Mouse (Mus musculus) cerebellum, postnatal 4 days (tissue): ENCODE measurements around the gene Isy1.
A peak's percentile ranks its signal among the peaks of the same experiment; 100 is the strongest.

Experiments
- DNase-seq, 2 experiments: peaks; one replicate each; pipeline ENCODE4 v3.0.0; 2022; ENCODE audit warnings: low spot score in 2 of 2, mixed read lengths in 1 of 2

Gene Isy1

DNA sequence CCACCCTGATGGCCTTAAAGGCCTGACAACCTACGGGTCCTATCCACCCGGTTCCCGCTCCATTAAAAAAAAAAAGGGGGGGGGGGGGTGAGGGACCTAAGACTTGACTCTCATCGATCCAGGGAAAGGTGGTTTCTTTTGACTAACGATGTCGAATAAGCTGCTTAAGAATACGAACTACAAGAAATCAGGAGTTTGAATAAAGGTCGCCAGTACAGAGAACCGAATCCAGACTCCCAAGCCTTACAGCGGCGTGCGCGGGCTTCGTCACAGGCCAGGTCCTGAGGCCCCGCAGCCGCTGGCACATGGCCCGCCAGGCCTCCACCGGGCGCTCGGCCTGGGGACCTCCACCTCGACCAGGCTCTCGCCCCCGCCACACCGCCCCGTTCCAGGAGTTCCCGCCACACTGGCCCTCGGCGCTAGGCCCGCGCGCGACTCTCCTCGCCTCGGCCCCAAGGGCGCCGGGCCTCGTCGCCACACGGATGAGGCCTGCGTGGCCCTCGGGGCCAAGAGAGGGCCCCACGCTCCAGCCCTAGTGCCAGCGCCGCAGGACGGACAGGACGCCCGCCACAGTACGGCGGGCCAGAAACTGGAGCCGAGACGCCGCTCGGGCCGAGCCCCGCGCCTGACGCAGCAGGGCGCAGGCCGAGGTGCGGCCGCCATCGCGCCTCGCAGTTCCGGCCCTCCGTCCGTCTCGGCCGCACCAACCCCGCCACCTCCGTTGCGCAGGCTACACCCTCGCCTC, 11.7 kb upstream of the Isy1 start:
- DNase-seq = peak in 1 of 2 experiments; percentile 59

DNA sequence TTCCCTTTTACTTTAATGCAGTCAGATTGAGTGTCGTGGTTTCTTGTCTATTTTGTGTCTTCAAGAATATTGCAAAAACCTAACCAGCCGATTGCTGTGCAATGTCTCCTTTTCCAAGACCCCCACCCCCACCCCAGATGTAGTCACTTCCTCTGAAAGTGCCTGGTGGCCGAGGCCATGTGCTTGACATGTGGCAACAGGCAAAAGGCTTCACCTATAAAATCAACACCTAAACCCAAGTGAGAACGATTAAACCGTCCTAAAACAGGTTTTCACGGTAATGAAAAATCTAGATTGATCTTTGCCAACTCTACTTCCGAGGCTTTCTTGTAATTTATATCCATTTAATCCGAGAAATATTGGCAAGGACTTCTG, 11.2 kb upstream of the Isy1 start:
- DNase-seq = no peak

DNA sequence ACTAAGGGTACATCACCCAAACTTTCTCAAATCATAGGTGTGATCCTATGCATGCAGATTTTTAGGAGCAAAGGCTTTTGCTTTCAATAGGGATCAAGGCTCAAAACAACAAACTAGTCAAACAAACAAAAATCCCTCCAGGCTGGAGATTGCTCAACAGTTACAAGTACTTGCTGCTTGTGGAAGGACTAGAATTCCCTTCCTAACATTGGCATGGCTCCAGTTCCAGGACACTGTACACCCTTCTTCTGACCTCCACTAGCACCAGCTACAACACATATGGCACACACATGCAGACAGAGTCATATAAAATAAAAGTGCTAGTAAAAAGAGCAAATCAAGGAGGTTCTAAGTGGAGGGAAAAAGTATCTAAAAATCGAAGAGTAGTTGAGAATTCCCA, 8.2 kb upstream of the Isy1 start:
- DNase-seq = no peak

DNA sequence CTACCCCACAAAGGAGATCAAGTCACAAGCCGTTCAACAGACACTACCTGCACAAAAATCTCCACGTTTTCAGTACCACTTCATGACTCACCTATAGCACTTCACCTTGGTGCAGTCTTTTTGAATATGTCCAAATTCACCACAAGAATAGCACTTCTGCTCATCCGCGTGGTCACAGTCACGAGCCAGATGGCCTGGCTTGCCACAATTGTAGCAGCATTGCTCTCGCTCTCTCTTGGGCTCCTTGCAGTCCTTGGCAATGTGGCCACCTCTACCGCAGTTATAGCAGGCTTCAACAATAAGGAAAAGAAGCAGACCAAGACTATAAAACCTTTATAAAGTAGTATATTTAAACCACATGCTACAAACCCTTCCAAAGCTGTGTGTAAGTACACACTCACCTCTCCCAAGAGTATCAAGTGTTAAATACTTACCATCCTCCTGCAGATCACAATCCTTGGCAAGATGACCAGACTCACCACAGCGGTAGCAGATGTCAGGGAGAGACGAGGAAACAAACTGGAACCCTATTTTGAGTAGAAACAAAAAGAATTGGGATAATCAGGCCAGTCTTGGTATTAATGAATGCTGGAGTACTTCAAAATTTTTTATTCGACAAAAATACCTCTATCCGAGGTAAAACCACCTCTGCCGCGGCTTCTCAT, 6.6 kb upstream of the Isy1 start:
- no peak for DNase-seq

GRCm38 (mm10) chr6:87842254-87842653, 3.7 kb upstream of the Isy1 start:
- DNase-seq = no peak

DNA sequence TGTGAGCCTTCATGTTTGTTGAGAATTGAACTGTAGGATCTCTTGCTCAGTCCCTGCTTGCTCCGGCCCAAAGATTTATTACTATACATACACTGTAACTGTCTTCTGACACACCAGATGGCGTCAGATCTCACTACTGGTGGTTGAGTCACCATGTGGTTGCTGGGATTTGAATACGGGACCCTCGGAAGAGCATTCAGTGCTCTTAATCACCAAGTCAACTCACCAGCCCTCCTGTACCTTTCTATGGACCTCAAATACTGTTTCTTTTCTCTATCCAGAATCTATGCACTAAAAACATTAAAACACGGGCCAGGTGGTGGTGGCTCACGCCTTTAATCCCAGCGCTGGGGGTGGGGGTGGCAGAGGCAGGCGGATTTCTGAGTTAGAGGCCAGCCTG, 3.0 kb upstream of the Isy1 start:
- DNase-seq = no peak

DNA sequence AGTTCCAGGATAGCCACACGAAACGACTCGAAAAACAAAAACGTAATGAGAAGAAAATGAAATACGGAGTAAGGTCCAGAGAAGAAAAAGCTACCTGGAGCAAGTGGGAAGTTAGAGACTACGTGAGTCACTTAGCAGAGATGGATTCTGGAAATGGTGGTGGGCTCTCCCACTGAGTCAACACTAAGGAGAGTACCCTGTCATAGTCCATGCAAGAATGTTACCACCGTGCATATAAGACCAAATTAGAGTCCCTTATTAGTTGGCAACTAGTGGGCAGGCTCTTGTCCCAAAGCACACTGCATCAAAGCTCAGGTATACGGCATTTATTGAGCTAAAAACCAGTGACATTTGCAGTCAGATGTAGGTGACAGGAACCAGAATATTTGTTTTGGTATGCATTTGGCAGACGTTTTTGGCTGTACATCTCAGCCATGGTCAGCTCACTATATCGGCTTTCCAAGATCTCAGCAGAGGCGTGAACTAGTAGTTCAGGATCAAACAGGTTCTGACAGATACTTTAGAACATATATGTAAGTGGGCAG, 1.3 kb upstream of the Isy1 start:
- no peak for DNase-seq

DNA sequence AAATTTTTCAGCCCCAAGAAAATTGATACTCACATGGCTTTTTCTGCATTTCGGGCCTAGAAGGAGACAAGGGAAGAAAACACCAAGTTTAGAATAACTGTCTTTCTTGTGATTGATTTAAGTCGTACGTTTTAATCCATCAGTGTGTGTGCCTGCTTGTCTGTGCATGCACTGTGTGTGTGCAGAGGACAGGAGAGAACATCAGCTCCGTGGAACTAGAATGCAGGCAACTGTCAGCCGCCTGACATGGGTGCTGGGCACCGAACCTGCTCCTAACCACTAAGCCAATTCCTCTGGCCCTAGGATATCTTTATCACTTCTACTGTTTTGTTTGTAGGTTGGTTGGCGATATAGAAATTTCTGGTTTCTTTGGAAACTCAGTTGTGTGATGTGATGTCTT, 2.9 kb downstream of the Isy1 start, which contains the start of gene Gm45140:
TSS of gene Gm45140 (minus strand) at position 101 of the 400 bp plus-strand sequence.
- no peak for DNase-seq

DNA sequence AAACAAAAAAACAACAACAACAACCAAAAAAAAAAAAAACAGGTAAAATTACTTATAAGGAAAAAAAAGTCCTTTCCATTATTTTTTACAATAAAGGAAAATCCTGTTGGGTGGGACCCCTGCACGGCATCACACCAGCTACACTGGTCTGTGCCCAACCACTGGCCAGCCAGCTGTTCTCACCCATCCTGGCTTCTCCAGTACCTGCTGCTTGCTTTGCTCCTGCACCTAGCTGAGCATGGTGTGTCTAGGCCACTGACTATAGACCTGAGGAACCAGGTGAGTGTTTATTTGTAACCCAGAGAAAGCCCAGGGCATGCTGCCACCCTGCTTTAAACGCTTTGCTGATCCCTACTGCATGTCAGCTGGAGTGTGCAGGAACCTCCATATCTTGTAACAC, 18.2 kb downstream of the Isy1 start:
- no peak for DNase-seq

- no peak for DNase-seq
Observed at GRCm38 (mm10) chr6:87814486-87814885, 24.1 kb downstream of the Isy1 start.

- no peak for DNase-seq
Observed at GRCm38 (mm10) chr6:87812656-87813055, 25.9 kb downstream of the Isy1 start.

DNA sequence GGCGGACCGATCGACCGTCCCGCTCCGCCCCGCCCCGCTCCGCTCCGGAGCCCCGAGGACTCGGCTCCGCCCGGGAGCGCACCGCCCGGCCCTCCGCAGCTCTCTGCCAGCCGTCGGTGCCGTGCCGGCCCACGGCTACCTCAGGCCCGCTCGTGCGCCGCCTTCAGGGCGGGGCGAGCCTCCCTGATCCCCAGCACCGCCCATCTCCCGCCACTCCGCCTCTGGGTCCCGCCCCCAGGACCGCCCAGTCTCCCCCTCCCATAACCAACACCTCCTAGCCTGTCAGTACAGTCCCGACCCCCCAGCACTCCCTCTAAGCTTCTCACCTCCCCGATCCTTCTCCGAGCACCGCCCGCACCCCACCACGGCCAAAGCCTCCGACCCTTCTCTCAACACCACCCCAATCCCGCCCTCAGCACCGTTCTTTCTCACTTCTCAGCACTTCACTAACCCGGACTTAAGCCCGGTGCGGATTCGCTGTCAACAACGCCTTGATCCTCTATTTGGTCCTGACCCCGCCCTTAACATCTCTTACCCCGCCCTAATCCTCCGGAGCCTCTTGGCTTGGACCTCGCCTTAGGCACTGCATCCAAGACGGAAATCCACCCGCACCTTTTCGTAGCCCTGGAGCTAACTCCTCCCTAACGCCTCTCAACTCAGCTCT, 26.8 kb downstream of the Isy1 start, which contains the start of gene Rab43:
TSS of gene Rab43 (minus strand) at position 490 of the 664 bp plus-strand sequence.
- peak; percentile 79 to 84 for DNase-seq

GRCm38 (mm10) chr6:87810713-87811669, 27.6 kb downstream of the Isy1 start:
- peak in 1 of 2 experiments; percentile 25 for DNase-seq

DNA sequence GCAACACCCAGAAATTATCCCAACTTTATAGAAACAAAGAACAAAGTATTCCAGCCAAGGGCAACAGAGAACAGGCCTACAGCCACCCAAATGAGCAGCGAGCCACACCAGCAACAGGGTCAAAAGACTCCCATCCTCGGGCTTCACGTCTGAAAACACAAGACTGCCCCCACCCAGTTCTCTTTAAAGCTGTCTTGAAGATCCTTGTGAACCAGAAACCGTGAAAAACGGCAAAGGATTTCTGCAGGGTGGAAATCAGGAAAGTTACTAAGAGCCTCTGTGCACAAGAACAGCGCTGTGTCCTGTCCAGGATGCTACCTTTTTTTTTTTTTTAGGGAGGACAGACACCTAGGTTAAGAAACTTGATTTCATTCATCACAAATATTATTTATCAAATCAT, 28.3 kb downstream of the Isy1 start:
- DNase-seq = no peak

DNA sequence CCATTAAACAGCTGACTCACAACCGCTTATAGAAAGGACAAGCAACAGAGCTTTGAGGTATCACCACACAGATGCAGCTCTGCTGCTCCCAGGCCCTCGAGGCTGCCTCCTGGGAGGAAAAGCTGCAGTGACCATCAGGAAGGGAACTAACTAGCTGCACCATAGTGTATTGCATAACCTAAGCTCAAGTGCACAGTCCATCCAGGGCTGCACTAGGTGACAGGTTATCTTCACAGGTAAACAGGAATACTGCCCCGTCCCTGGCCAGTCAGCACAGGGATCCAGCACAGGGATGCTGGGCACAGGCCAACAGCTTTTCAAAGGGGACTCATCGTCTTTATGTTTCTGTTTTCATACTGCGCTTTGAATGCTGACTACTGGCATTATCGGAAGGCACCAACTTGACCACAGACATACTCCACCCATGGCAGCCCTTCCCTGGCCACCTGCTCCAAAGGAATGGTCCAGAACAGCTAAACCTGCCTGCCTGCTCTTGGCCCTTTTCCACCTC, 28.9 kb downstream of the Isy1 start:
- no peak for DNase-seq

DNA sequence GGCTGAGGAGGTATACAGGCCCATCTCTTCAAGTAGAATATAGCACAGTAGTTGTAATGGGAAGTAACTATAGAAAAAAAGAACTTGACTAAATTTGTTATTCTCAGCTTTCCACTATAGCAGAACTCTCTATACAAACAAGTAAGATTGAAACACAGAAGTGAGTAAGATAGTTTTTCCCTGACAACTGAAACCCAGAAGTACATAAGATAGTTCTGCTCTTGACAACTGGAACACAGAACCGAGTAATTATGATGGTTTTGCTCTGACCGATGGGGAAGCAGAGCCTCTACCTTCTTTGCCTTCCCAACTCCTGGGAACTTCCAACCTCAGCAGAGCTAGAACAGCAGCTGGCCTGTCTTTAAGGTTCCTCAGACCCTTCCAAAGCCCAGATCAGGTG, 29.5 kb downstream of the Isy1 start:
- no peak for DNase-seq

- DNase-seq = no peak
Observed at GRCm38 (mm10) chr6:87808521-87808920, 30.1 kb downstream of the Isy1 start.

- no peak for DNase-seq
Observed at GRCm38 (mm10) chr6:87807735-87808440, 30.7 kb downstream of the Isy1 start.

DNA sequence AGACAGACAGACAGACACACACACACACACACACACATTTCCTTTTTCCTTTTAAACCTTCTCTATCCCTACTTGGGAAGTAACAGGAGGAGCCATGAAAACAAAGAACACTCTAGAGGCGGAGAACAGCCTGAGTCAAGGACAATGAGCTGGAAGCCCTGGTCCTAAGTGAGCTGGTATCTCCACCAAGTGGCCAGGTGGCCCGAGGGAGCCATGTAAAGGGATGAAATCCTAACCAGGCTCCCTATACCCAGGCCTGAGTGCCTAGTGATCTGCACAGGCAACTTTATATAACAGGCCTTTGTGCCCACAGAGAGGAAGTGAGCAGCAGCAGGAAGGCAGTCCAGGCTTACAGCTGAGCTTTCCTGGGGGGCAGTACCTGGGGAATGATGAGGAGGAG, 31.7 kb downstream of the Isy1 start:
- DNase-seq = no peak

DNA sequence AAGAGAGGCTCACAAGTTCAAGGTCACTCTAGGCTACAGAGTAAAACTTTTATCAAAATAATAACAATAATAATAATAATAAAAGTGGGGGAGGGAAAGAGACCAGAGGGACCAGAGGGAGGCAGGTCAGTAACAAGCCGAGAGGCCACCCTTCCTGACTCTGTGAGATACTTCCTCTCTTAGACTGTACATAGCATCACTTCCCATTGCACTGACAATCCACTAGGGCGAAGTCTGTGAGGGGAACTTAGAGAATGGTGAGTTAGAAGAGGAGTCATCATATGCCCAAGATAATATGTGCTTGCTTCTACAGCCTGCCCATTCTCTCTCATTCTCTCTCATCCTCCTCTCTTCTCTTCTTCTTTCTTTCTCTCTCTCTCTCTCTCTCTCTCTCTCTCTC, 32.6 kb downstream of the Isy1 start:
- DNase-seq = no peak

GRCm38 (mm10) chr6:87805448-87805847, 33.1 kb downstream of the Isy1 start:
- DNase-seq = no peak
